Mouse (Mus musculus): ENCODE measurements around the gene Gm37240.

DNA sequence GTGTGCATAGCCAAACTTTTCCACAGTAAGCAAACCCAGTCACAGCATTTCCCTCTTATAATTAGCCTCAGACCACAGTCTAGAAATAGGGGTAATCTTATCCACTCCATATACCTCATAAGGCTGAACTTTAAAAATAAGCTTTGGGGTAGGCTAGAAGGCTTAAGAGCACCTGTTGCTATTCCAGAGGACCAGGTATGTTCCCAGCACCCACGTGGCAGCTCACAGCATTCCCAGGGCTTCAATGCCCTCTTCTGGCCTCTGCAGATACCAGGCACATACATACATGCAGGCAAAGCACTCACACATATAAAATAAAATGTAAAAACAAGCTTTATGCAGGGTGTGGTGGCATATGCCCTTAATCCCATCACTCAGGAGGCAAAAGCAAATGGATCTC, 53.7 kb downstream of the Gm37240 start:
- TF ChIP-seq CTCF (IDR thresholded peaks at IDR 0.05; ENCODE audit: insufficient read depth, low read depth, low read length): no peak
- TF ChIP-seq POLR2A (IDR thresholded peaks at IDR 0.05; ENCODE audit: insufficient read depth, low read depth, low read length): no peak

All from olfactory bulb, adult 2 months (tissue).